Mouse (Mus musculus) heart, adult 2 months (tissue): ENCODE measurements around the gene Asxl1. TPM values are rescaled to one million over a fixed set of nuclear protein-coding genes. Genes with fewer than 3 reads are reported as not detected.

ENCODE experiments used
- DNase-seq, 2 experiments: peaks; one replicate each; pipeline ENCODE4 v3.0.0; 2021
- H3K27ac ChIP-seq: fragments of 200-600 bp; 2 replicates; pipeline ENCODE4 v1.8.1; 2022
- H3K27me3 ChIP-seq: fragments of 200-500 bp; 2 replicates; pipeline ENCODE4 v1.6.1; 2012; ENCODE audit warnings: mild to moderate bottlenecking, low read length, inconsistent platforms, mixed read lengths; ENCODE audit not compliant: control insufficient read depth, insufficient read depth
- H3K36me3 ChIP-seq: fragments of 200-500 bp; 2 replicates; pipeline ENCODE4 v1.6.1; 2012; ENCODE audit warnings: low read length, inconsistent platforms; ENCODE audit not compliant: control insufficient read depth, insufficient read depth
- H3K4me1 ChIP-seq: fragments of 200-500 bp; 2 replicates; pipeline ENCODE4 v1.6.1; 2011; ENCODE audit warnings: low read length; ENCODE audit not compliant: control insufficient read depth, insufficient read depth
- H3K4me3 ChIP-seq: fragments of 200-600 bp; 2 replicates; pipeline ENCODE4 v1.8.1; 2022
- H3K79me2 ChIP-seq: fragments of 200-500 bp; replicated peaks from 2 replicates; pipeline ENCODE4 v1.6.1; 2012; ENCODE audit warnings: mild to moderate bottlenecking, inconsistent platforms, low read length, moderate library complexity, mixed read lengths; ENCODE audit not compliant: control insufficient read depth, insufficient read depth
- H3K9ac ChIP-seq: fragments of 200-500 bp; 2 replicates; pipeline ENCODE4 v1.6.1; 2012; ENCODE audit warnings: low read depth, mild to moderate bottlenecking, control low read depth, inconsistent platforms, low read length, mixed read lengths
- CTCF ChIP-seq: fragments of 200-600 bp; IDR thresholded peaks from 2 replicates; pipeline ENCODE4 v1.8.1; 2022; ENCODE audit warnings: antibody characterized with exemption, mild to moderate bottlenecking, moderate library complexity
- EP300 ChIP-seq: fragments of 200-500 bp; IDR thresholded peaks from 2 replicates; pipeline ENCODE4 v1.6.1; 2011; ENCODE audit warnings: low read depth, low read length, control low read depth; ENCODE audit not compliant: insufficient read depth
- POLR2A ChIP-seq: fragments of 200-500 bp; IDR thresholded peaks from 2 replicates; pipeline ENCODE4 v1.6.1; 2011; ENCODE audit warnings: mild to moderate bottlenecking, low read depth, low read length, control low read depth; ENCODE audit not compliant: insufficient read depth
- WGBS: fragments of 180-500 bp; shearing (Covaris S2); methylation state at CpG from one replicate; pipeline ENCODE4 v1.1.7; 2018; 5-methylcytosine and 5-hydroxymethylcytosine counted together
- intact Hi-C: fragments of 180-260 bp; cut with DNase I; formaldehyde crosslinking; loops from one replicate; pipeline ENCODE4 v1.15.1; 2025
- long read RNA-seq: library from polyadenylated mRNA; stranded (forward); transcript quantifications from one replicate; pipeline ENCODE4 v2.0.0, GENCODE M21; 2021
- polyA plus RNA-seq: library from polyadenylated mRNA; depleted of rRNA; stranded (reverse); fragments of >200 nt; gene quantifications from 2 replicates; pipeline ENCODE4 v1.2.3, GENCODE M21; 2012; rRNA removed
- total RNA-seq, 2 experiments: library from RNA; stranded (reverse); gene quantifications; 2 replicates each; pipeline ENCODE4 v1.2.3; 2021

The Asxl1 gene
- total RNA-seq = 10 to 100 TPM; 17.7 to 21.2 TPM
- polyA plus RNA-seq = 8.0 and 12.3 TPM in 2 replicates
- long read RNA-seq, full-length matches to known transcripts = 1 of 2 reads
- long read RNA-seq, partial matches to known transcripts = 0 of 2 reads
- long read RNA-seq, other reads (novel, unspliced or antisense) = 1 of 2 reads

- H3K4me3 ChIP-seq = peak within 1 kb of the TSS; percentile 76
- H3K27ac ChIP-seq = peak within 1 kb of the TSS; percentile 100
- under 1% methylated on average over 79 of the region's 79 CpGs for WGBS
- peak within 1 kb of the TSS; percentile 99 for H3K9ac ChIP-seq
- intact Hi-C loops = loop anchor here (1.0 to 10.0 kb wide), 3 partner anchors 55 to 651 kb away; partner anchors contain the start of genes Kif3b, Plagl2 and Pofut1
- peaks cover 24% of the 10 kb centered on the region for H3K36me3 ChIP-seq
- H3K79me2 ChIP-seq = no peaks in the 10 kb centered on the region; the same call in none of the 2 replicates
- no peaks in the 10 kb centered on the region for H3K27me3 ChIP-seq
- DNase-seq = peak; percentile 92 to 97
- TF ChIP-seq EP300 (peak; percentile 65; the same call in 1 of the 2 replicates), POLR2A (peak; percentile 63), CTCF (no peak)
- peaks cover 7% of the 10 kb centered on the region for H3K4me1 ChIP-seq
Observed at GRCm38 (mm10) chr2:153345454-153346220, at the start of gene Asxl1. Gene Asxl1, plus strand, starts transcription at chr2:153345829.

- intact Hi-C loops = no loop called here
- no peaks in the 10 kb centered on the region for H3K36me3 ChIP-seq
- WGBS = 76% methylated on average over 4 of the region's 4 CpGs
- no peaks in the 10 kb centered on the region for H3K27me3 ChIP-seq
- H3K4me1 ChIP-seq = no peaks in the 10 kb centered on the region
- H3K9ac ChIP-seq = no peak overlapping the region
- TF ChIP-seq CTCF = no peak
- TF ChIP-seq POLR2A = no peak
- no peak overlapping the region for H3K27ac ChIP-seq
- no peak for DNase-seq
- H3K79me2 ChIP-seq = peaks cover 4% of the 10 kb centered on the region; the same call in 1 of the 2 replicates
- H3K4me3 ChIP-seq = no peak overlapping the region
Observed at GRCm38 (mm10) chr2:153297771-153298170, 47.9 kb upstream of the Asxl1 start.

- intact Hi-C loops = no loop called here
- no peaks in the 10 kb centered on the region for H3K36me3 ChIP-seq
- no peaks in the 10 kb centered on the region for H3K4me1 ChIP-seq
- no peaks in the 10 kb centered on the region for H3K27me3 ChIP-seq
- H3K4me3 ChIP-seq = no peak overlapping the region
- H3K79me2 ChIP-seq = peaks cover 4% of the 10 kb centered on the region; the same call in 1 of the 2 replicates
- WGBS = 67% methylated on average over 4 of the region's 4 CpGs
- H3K9ac ChIP-seq = no peak overlapping the region
- peak in 1 of 2 experiments; percentile 13 for DNase-seq
- no peak overlapping the region; the same call in 1 of the 2 replicates for H3K27ac ChIP-seq
- TF ChIP-seq POLR2A = no peak
- TF ChIP-seq CTCF = no peak
- TF ChIP-seq EP300 = no peak
Observed at GRCm38 (mm10) chr2:153298460-153298859, 47.2 kb upstream of the Asxl1 start.

GRCm38 (mm10) chr2:153298863-153299262 lies 46.8 kb upstream of the Asxl1 start:
- no peak overlapping the region for H3K4me3 ChIP-seq
- WGBS = 39% methylated on average over 4 of the region's 4 CpGs
- no peaks in the 10 kb centered on the region for H3K4me1 ChIP-seq
- intact Hi-C loops = no loop called here
- no peak overlapping the region; the same call in 1 of the 2 replicates for H3K27ac ChIP-seq
- peak in 1 of 2 experiments; percentile 23 for DNase-seq
- no peaks in the 10 kb centered on the region for H3K36me3 ChIP-seq
- no peak overlapping the region for H3K9ac ChIP-seq
- H3K27me3 ChIP-seq = no peaks in the 10 kb centered on the region
- no peak for TF ChIP-seq POLR2A
- TF ChIP-seq CTCF = peak; percentile 48
- peaks cover 4% of the 10 kb centered on the region; the same call in 1 of the 2 replicates for H3K79me2 ChIP-seq

GRCm38 (mm10) chr2:153301123-153301522 lies 44.5 kb upstream of the Asxl1 start:
- intact Hi-C loops = loop anchor here (5.0 kb wide), 1 partner anchor 276 kb away; no protein-coding TSS in a partner anchor
- no peaks in the 10 kb centered on the region for H3K4me1 ChIP-seq
- peaks cover 1% of the 10 kb centered on the region; the same call in 1 of the 2 replicates for H3K79me2 ChIP-seq
- H3K9ac ChIP-seq = no peak overlapping the region
- TF ChIP-seq POLR2A = no peak
- TF ChIP-seq CTCF = no peak
- TF ChIP-seq EP300 = no peak
- no peak overlapping the region for H3K27ac ChIP-seq
- no peak for DNase-seq
- H3K36me3 ChIP-seq = no peaks in the 10 kb centered on the region
- H3K4me3 ChIP-seq = no peak overlapping the region
- WGBS = 93% methylated on average over 5 of the region's 5 CpGs
- no peaks in the 10 kb centered on the region for H3K27me3 ChIP-seq

- peak; percentile 30 to 38 for DNase-seq
- Histone ChIP-seq H3K27ac (peak overlapping the region; percentile 69), H3K4me3 (no peak overlapping the region), H3K9ac (no peak overlapping the region), H3K4me1 (no peaks in the 10 kb centered on the region), H3K27me3 (no peaks in the 10 kb centered on the region), H3K79me2 (no peaks in the 10 kb centered on the region; the same call in 1 of the 2 replicates), H3K36me3 (no peaks in the 10 kb centered on the region)
- 56% methylated on average over 6 of the region's 6 CpGs for WGBS
- TF ChIP-seq CTCF (no peak), POLR2A (no peak), EP300 (no peak)
- intact Hi-C loops = no loop called here
Observed at GRCm38 (mm10) chr2:153305240-153305639, 40.4 kb upstream of the Asxl1 start.
